Mouse (Mus musculus): ENCODE measurements around the gene AU015836. TPM values are rescaled to one million over a fixed set of nuclear protein-coding genes. Genes with fewer than 3 reads are reported as not detected.

Gene AU015836
- polyA plus RNA-seq, 1 experiment = 0.04 TPM

- no peak for TF ChIP-seq POLR2A (IDR thresholded peaks at IDR 0.05; ENCODE audit: control insufficient read depth, extremely low read depth, insufficient read depth, low read length, poor library complexity)
- no peak for TF ChIP-seq CTCF (IDR thresholded peaks at IDR 0.05; ENCODE audit: borderline replicate concordance, control insufficient read depth, extremely low read depth, insufficient read depth, low read length, poor library complexity)
- Histone ChIP-seq H3K27me3 (ENCODE audit: control insufficient read depth, insufficient read depth, low read length) (no peaks in the 10 kb centered on the region), H3K4me3 (ENCODE audit: control insufficient read depth, insufficient read depth, low read length) (no peak overlapping the region), H3K4me1 (replicated peaks; ENCODE audit: control insufficient read depth, insufficient read depth, low read length) (no peaks in the 10 kb centered on the region), H3K36me3 (ENCODE audit: control insufficient read depth, insufficient read depth, low read length) (no peaks in the 10 kb centered on the region), H3K27ac (ENCODE audit: control insufficient read depth, insufficient read depth, low read length) (no peak overlapping the region)
- no peak for DNase-seq
- WGBS = 67% methylated on average over 1 of the region's 1 CpGs
Observed at GRCm38 (mm10) chrX:94016891-94017290, 48.4 kb downstream of the AU015836 start.

GRCm38 (mm10) chrX:94022264-94022874 is 53.9 kb downstream of the AU015836 start:
- H3K4me3 ChIP-seq (ENCODE audit: control insufficient read depth, insufficient read depth, low read length) = no peak overlapping the region
- WGBS = 92% methylated on average over 5 of the region's 5 CpGs
- H3K27ac ChIP-seq (ENCODE audit: control insufficient read depth, insufficient read depth, low read length) = no peak overlapping the region
- H3K27me3 ChIP-seq (ENCODE audit: control insufficient read depth, insufficient read depth, low read length) = no peaks in the 10 kb centered on the region
- no peaks in the 10 kb centered on the region for H3K4me1 ChIP-seq (replicated peaks; ENCODE audit: control insufficient read depth, insufficient read depth, low read length)
- TF ChIP-seq CTCF (IDR thresholded peaks at IDR 0.05; ENCODE audit: borderline replicate concordance, control insufficient read depth, extremely low read depth, insufficient read depth, low read length, poor library complexity) (no peak), POLR2A (IDR thresholded peaks at IDR 0.05; ENCODE audit: control insufficient read depth, extremely low read depth, insufficient read depth, low read length, poor library complexity) (no peak)
- no peak for DNase-seq
- no peaks in the 10 kb centered on the region for H3K36me3 ChIP-seq (ENCODE audit: control insufficient read depth, insufficient read depth, low read length)

Other genes with a start within 250 kb of the AU015836 start
- gene Pdk3, start 136.5 kb upstream of the AU015836 start, polyA plus RNA-seq (2012; rRNA removed) = 22.5 and 23.3 TPM in 2 replicates
- gene Zfx, start 155.0 kb downstream of the AU015836 start, polyA plus RNA-seq (2012; rRNA removed) = 11.5 and 14.9 TPM in 2 replicates
- gene Eif2s3x, start 244.2 kb downstream of the AU015836 start, polyA plus RNA-seq (2012; rRNA removed) = 68.9 and 83.3 TPM in 2 replicates

Measured in thymus, adult 2 months (tissue).